ENCODE assay signal across 16 mouse cellular contexts in genomic region chrX:99067232-99067631, GRCm38 (mm10).
"Had no signal": no experiment of that assay in that cellular context is flagged by ENCODE, and none has a peak within 500 bp of the region (broad histone marks: within the 10 kb centered on the region; RNA-seq: fewer than 3 reads in every experiment).

No protein-coding gene starts in this region.

- H3K4me2 ChIP-seq: liver, embryonic 13.5 days; liver, embryonic 15.5 days; midbrain, embryonic 11.5 days; midbrain, embryonic 13.5 days; midbrain, embryonic 15.5 days; neural tube, embryonic 12.5 days had no signal

- H3K4me1 ChIP-seq: liver, embryonic 13.5 days; liver, embryonic 15.5 days; midbrain, embryonic 13.5 days; midbrain, embryonic 15.5 days; neural tube, embryonic 12.5 days had no signal

- H3K4me3 ChIP-seq: liver, embryonic 13.5 days; liver, embryonic 15.5 days; megakaryocyte, embryonic 14.5 days; midbrain, embryonic 13.5 days; midbrain, embryonic 15.5 days; neural tube, embryonic 12.5 days had no signal

- H3K36me3 ChIP-seq: liver, embryonic 13.5 days; liver, embryonic 15.5 days; midbrain, embryonic 13.5 days; midbrain, embryonic 15.5 days; neural tube, embryonic 12.5 days had no signal

- H3K9ac ChIP-seq: liver, embryonic 13.5 days; liver, embryonic 15.5 days; liver, postnatal 0 days; midbrain, embryonic 13.5 days; midbrain, embryonic 15.5 days; neural tube, embryonic 12.5 days had no signal

- ATAC-seq: liver, postnatal 0 days; midbrain, embryonic 13.5 days; midbrain, embryonic 15.5 days had no signal

- H3K27me3 ChIP-seq: liver, embryonic 13.5 days; midbrain, embryonic 15.5 days; neural tube, embryonic 12.5 days had no signal

- H3K9me3 ChIP-seq: liver, embryonic 13.5 days; liver, embryonic 15.5 days; megakaryocyte, embryonic 14.5 days; midbrain, embryonic 13.5 days; midbrain, embryonic 15.5 days; neural tube, embryonic 12.5 days had no signal

- H3K27ac ChIP-seq: liver, embryonic 13.5 days; liver, embryonic 15.5 days; macrophage; midbrain, embryonic 13.5 days; midbrain, embryonic 15.5 days; neural tube, embryonic 12.5 days had no signal

- DNase-seq: liver, embryonic 13.5 days; liver, postnatal 0 days; lung, adult 2 months; right cerebral cortex, postnatal 14 days; right cerebral cortex, postnatal 4 days; spleen, adult 18-20 months; thymus, adult 18-20 months; thymus, postnatal 14 days; thymus, postnatal 36 days had no signal
